Mouse (Mus musculus): ENCODE measurements around the gene Rabepk. TPM values are rescaled to one million over a fixed set of nuclear protein-coding genes. Genes with fewer than 3 reads are reported as not detected.
"Not testable (repeated sequence)": the region's sequence is repeated elsewhere in the genome, so short reads cannot be mapped to it uniquely, and the experiment has no call there.

Rabepk gene
- total and polyA plus RNA-seq, 3 experiments, result 25.0 to 32.6 (median 28.3) TPM

GRCm38 (mm10) chr2:34764801-34765200, 34.9 kb downstream of the Rabepk start:
- no peak for DNase-seq

- DNase-seq, result no peak
Measured at GRCm38 (mm10) chr2:34762872-34763271, 36.8 kb downstream of the Rabepk start.

GRCm38 (mm10) chr2:34762174-34762573, 37.5 kb downstream of the Rabepk start:
- DNase-seq, result no peak

- DNase-seq, result not testable (repeated sequence)
Measured at GRCm38 (mm10) chr2:34761272-34761671, 38.4 kb downstream of the Rabepk start.

- DNase-seq, result no peak
Measured at GRCm38 (mm10) chr2:34757341-34757740, 42.4 kb downstream of the Rabepk start.

GRCm38 (mm10) chr2:34754551-34755358, 45.0 kb downstream of the Rabepk start, which contains the start of gene Gapvd1:
Gapvd1 (minus strand) TSS chr2:34755232.
- peak; percentile 52 for DNase-seq

GRCm38 (mm10) chr2:34753811-34754550, 45.7 kb downstream of the Rabepk start:
- peak; percentile 94 for DNase-seq

- no peak for DNase-seq
Measured at GRCm38 (mm10) chr2:34750245-34750644, 49.5 kb downstream of the Rabepk start.

GRCm38 (mm10) chr2:34748479-34748878, 51.2 kb downstream of the Rabepk start:
- no peak for DNase-seq

GRCm38 (mm10) chr2:34745673-34746072, 54.0 kb downstream of the Rabepk start:
- DNase-seq, result no peak

- no peak for DNase-seq
Measured at GRCm38 (mm10) chr2:34744476-34744875, 55.2 kb downstream of the Rabepk start.

- peak; percentile 11 for DNase-seq
Measured at GRCm38 (mm10) chr2:34742675-34743074, 57.0 kb downstream of the Rabepk start.

GRCm38 (mm10) chr2:34741390-34742159, 58.1 kb downstream of the Rabepk start:
- no peak for DNase-seq

GRCm38 (mm10) chr2:34739684-34740391, 59.9 kb downstream of the Rabepk start:
- no peak for DNase-seq

- DNase-seq, result no peak
Measured at GRCm38 (mm10) chr2:34737911-34738310, 61.8 kb downstream of the Rabepk start.

- no peak for DNase-seq
Measured at GRCm38 (mm10) chr2:34736626-34737025, 63.1 kb downstream of the Rabepk start.

Other genes starting within 250 kb of the Rabepk start
- gene Gapvd1, start 44.7 kb downstream of the Rabepk start, total RNA-seq (2021), result 10 to 100 TPM; 47.7 to 64.7 TPM
- gene Gapvd1, start 44.7 kb downstream of the Rabepk start, polyA plus RNA-seq (2012; rRNA removed), result 7.6 and 9.1 TPM in 2 replicates
- gene Hspa5, start 27.9 kb downstream of the Rabepk start, total RNA-seq (2021), result 100 to 1,000 TPM; 501 to 605 TPM
- gene Hspa5, start 27.9 kb downstream of the Rabepk start, polyA plus RNA-seq (2012; rRNA removed), result 869 and 995 TPM in 2 replicates
- 10 to 100 TPM; 58.1 to 70.1 TPM for gene Fbxw2, start 26.4 kb upstream of the Rabepk start, total RNA-seq (2021)
- 29.3 and 30.9 TPM in 2 replicates for gene Fbxw2, start 26.4 kb upstream of the Rabepk start, polyA plus RNA-seq (2012; rRNA removed)
- gene Gm34653, start 33.1 kb upstream of the Rabepk start, total RNA-seq (2021), result not detected
- not detected in 2 replicates for gene Gm34653, start 33.1 kb upstream of the Rabepk start, polyA plus RNA-seq (2012; rRNA removed)
- under 1 TPM; 0.40 to 0.48 TPM for gene Cutal, start 74.5 kb upstream of the Rabepk start, total RNA-seq (2021)
- 2.5 TPM in 1 of 2 replicates, not detected in the other for gene Cutal, start 74.5 kb upstream of the Rabepk start, polyA plus RNA-seq (2012; rRNA removed)
- 10 to 100 TPM; 38.0 to 44.3 TPM for gene Psmd5, start 75.1 kb upstream of the Rabepk start, total RNA-seq (2021)
- gene Psmd5, start 75.1 kb upstream of the Rabepk start, polyA plus RNA-seq (2012; rRNA removed), result 5.9 and 6.7 TPM in 2 replicates
- 1 to 10 TPM; 1.2 to 1.7 TPM for gene Phf19, start 114.1 kb upstream of the Rabepk start, total RNA-seq (2021)
- 1.1 and 1.5 TPM in 2 replicates for gene Phf19, start 114.1 kb upstream of the Rabepk start, polyA plus RNA-seq (2012; rRNA removed)
- gene Traf1, start 161.9 kb upstream of the Rabepk start, total RNA-seq (2021), result 1 to 10 TPM; 3.3 to 3.7 TPM
- gene Traf1, start 161.9 kb upstream of the Rabepk start, polyA plus RNA-seq (2012; rRNA removed), result 2.0 and 2.4 TPM in 2 replicates

Measured in adrenal gland, adult 2 months (tissue).